Mouse (Mus musculus): ENCODE measurements around the gene Rere. TPM values are rescaled to one million over a fixed set of nuclear protein-coding genes. Genes with fewer than 3 reads are reported as not detected.
"Not testable (repeated sequence)": the region's sequence is repeated elsewhere in the genome, so short reads cannot be mapped to it uniquely, and the experiment has no call there.

Rere gene
- polyA plus RNA-seq, 1 experiment from 2014 or later: 34.5 TPM

GRCm38 (mm10) chr4:150591602-150592001 is 310.2 kb downstream of the Rere start:
- WGBS: 74% methylated on average over 4 of the region's 4 CpGs
- Histone ChIP-seq H3K4me2 (ENCODE audit: low read length) (no peak overlapping the region), H3K27me3 (replicated peaks; ENCODE audit: control insufficient read depth, insufficient read depth, low read length) (no peaks in the 10 kb centered on the region), H3K36me3 (ENCODE audit: control insufficient read depth, insufficient read depth) (no peaks in the 10 kb centered on the region), H3K4me3 (replicated peaks; ENCODE audit: low read length) (no peak overlapping the region), H3K9ac (replicated peaks; ENCODE audit: low read depth, low read length) (no peak overlapping the region), H3K27ac (ENCODE audit: low read length) (no peak overlapping the region), H3K4me1 (replicated peaks; ENCODE audit: control insufficient read depth, insufficient read depth, low read length) (0 out of 2 replicates have a peak, but pooled peaks cover 7% of the 10 kb centered on the region), H3K9me3 (ENCODE audit: control insufficient read depth, low read length) (no peaks in the 10 kb centered on the region)
- no peak for ATAC-seq

DNA sequence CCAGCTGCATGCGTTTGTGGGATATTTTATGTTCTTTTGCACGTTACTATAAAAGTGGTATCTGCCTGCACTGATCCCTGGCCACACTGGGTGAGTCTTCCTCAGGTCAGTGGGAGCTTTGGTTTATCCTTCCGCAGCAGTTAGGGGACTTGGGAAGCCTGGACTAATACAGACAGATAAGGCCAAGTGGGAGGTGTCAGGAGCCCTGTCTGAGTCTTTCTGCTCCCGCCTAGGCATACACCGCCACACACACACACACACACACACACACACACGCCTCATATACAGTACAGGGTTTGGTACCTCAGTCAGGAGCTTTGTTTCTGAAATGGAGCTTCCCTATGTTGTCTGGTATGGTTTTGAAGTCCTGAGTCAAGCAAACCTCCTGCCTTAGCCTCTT is 310.6 kb downstream of the Rere start:
- H3K27me3 ChIP-seq (replicated peaks; ENCODE audit: control insufficient read depth, insufficient read depth, low read length): no peaks in the 10 kb centered on the region
- no peak overlapping the region for H3K4me2 ChIP-seq (ENCODE audit: low read length)
- no peak for ATAC-seq
- H3K27ac ChIP-seq (ENCODE audit: low read length): no peak overlapping the region
- no peak overlapping the region for H3K9ac ChIP-seq (replicated peaks; ENCODE audit: low read depth, low read length)
- H3K4me1 ChIP-seq (replicated peaks; ENCODE audit: control insufficient read depth, insufficient read depth, low read length): 0 out of 2 replicates have a peak, but pooled peaks cover 4% of the 10 kb centered on the region
- H3K9me3 ChIP-seq (ENCODE audit: control insufficient read depth, low read length): no peaks in the 10 kb centered on the region
- H3K4me3 ChIP-seq (replicated peaks; ENCODE audit: low read length): no peak overlapping the region
- 87% methylated on average over 6 of the region's 6 CpGs for WGBS
- no peaks in the 10 kb centered on the region for H3K36me3 ChIP-seq (ENCODE audit: control insufficient read depth, insufficient read depth)

- H3K4me1 ChIP-seq (replicated peaks; ENCODE audit: control insufficient read depth, insufficient read depth, low read length): peaks cover 5% of the 10 kb centered on the region
- H3K27ac ChIP-seq (ENCODE audit: low read length): no peak overlapping the region
- H3K4me2 ChIP-seq (ENCODE audit: low read length): no peak overlapping the region
- H3K9me3 ChIP-seq (ENCODE audit: control insufficient read depth, low read length): no peaks in the 10 kb centered on the region
- no peak overlapping the region for H3K4me3 ChIP-seq (replicated peaks; ENCODE audit: low read length)
- H3K9ac ChIP-seq (replicated peaks; ENCODE audit: low read depth, low read length): no peak overlapping the region
- WGBS: 79% methylated on average over 4 of the region's 4 CpGs
- ATAC-seq: no peak
- H3K36me3 ChIP-seq (ENCODE audit: control insufficient read depth, insufficient read depth): no peaks in the 10 kb centered on the region
- no peaks in the 10 kb centered on the region for H3K27me3 ChIP-seq (replicated peaks; ENCODE audit: control insufficient read depth, insufficient read depth, low read length)
Measured at GRCm38 (mm10) chr4:150593473-150594217, 312.2 kb downstream of the Rere start.

GRCm38 (mm10) chr4:150594298-150594829 is 312.9 kb downstream of the Rere start:
- Histone ChIP-seq H3K27ac (ENCODE audit: low read length) (no peak overlapping the region), H3K27me3 (replicated peaks; ENCODE audit: control insufficient read depth, insufficient read depth, low read length) (no peaks in the 10 kb centered on the region), H3K9ac (replicated peaks; ENCODE audit: low read depth, low read length) (no peak overlapping the region), H3K36me3 (ENCODE audit: control insufficient read depth, insufficient read depth) (no peaks in the 10 kb centered on the region), H3K4me3 (replicated peaks; ENCODE audit: low read length) (no peak overlapping the region), H3K4me2 (ENCODE audit: low read length) (no peak overlapping the region), H3K9me3 (ENCODE audit: control insufficient read depth, low read length) (no peaks in the 10 kb centered on the region), H3K4me1 (replicated peaks; ENCODE audit: control insufficient read depth, insufficient read depth, low read length) (peaks cover 10% of the 10 kb centered on the region)
- 96% methylated on average over 4 of the region's 4 CpGs for WGBS
- ATAC-seq: no peak

DNA sequence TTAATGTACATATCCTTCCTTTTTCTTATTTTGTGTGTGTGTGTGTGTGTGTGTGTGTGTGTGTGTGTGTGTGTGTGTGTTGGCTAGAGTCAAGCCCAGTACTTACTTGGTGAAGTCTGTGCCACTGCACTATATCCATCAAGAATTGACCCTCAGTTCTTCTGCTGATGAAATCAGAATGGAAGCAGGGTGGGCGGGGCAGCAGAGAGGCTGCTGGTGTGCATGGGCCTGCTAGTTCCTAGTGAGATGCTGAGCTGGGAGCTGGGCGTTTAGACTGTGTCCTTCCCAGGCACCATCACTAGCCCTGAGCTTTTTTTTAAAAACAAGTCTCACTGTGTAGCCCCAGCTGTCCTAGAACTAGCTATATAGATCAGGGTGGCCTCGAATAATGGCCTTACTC is 313.6 kb downstream of the Rere start:
- no peak for ATAC-seq
- Histone ChIP-seq H3K9me3 (ENCODE audit: control insufficient read depth, low read length) (no peaks in the 10 kb centered on the region), H3K4me3 (replicated peaks; ENCODE audit: low read length) (no peak overlapping the region), H3K27me3 (replicated peaks; ENCODE audit: control insufficient read depth, insufficient read depth, low read length) (no peaks in the 10 kb centered on the region), H3K27ac (ENCODE audit: low read length) (no peak overlapping the region), H3K4me1 (replicated peaks; ENCODE audit: control insufficient read depth, insufficient read depth, low read length) (peaks cover 12% of the 10 kb centered on the region), H3K36me3 (ENCODE audit: control insufficient read depth, insufficient read depth) (no peaks in the 10 kb centered on the region), H3K9ac (replicated peaks; ENCODE audit: low read depth, low read length) (no peak overlapping the region), H3K4me2 (ENCODE audit: low read length) (no peak overlapping the region)
- WGBS: 81% methylated on average over 3 of the region's 3 CpGs

GRCm38 (mm10) chr4:150595991-150596390 is 314.5 kb downstream of the Rere start:
- Histone ChIP-seq H3K9ac (replicated peaks; ENCODE audit: low read depth, low read length) (no peak overlapping the region), H3K27ac (ENCODE audit: low read length) (no peak overlapping the region), H3K36me3 (ENCODE audit: control insufficient read depth, insufficient read depth) (no peaks in the 10 kb centered on the region), H3K4me2 (ENCODE audit: low read length) (no peak overlapping the region), H3K9me3 (ENCODE audit: control insufficient read depth, low read length) (no peaks in the 10 kb centered on the region), H3K4me3 (replicated peaks; ENCODE audit: low read length) (no peak overlapping the region), H3K4me1 (replicated peaks; ENCODE audit: control insufficient read depth, insufficient read depth, low read length) (peaks cover 12% of the 10 kb centered on the region), H3K27me3 (replicated peaks; ENCODE audit: control insufficient read depth, insufficient read depth, low read length) (no peaks in the 10 kb centered on the region)
- no peak for ATAC-seq
- WGBS: 91% methylated on average over 5 of the region's 5 CpGs

GRCm38 (mm10) chr4:150598686-150599085 is 317.2 kb downstream of the Rere start:
- H3K9me3 ChIP-seq (ENCODE audit: control insufficient read depth, low read length): no peaks in the 10 kb centered on the region
- no peaks in the 10 kb centered on the region for H3K36me3 ChIP-seq (ENCODE audit: control insufficient read depth, insufficient read depth)
- no peak overlapping the region for H3K4me3 ChIP-seq (replicated peaks; ENCODE audit: low read length)
- 53% methylated on average over 1 of the region's 1 CpGs for WGBS
- H3K27me3 ChIP-seq (replicated peaks; ENCODE audit: control insufficient read depth, insufficient read depth, low read length): no peaks in the 10 kb centered on the region
- peak; percentile 57; the same call in 1 of the 2 replicates for ATAC-seq
- no peak overlapping the region for H3K9ac ChIP-seq (replicated peaks; ENCODE audit: low read depth, low read length)
- H3K27ac ChIP-seq (ENCODE audit: low read length): no peak overlapping the region
- no peak overlapping the region for H3K4me2 ChIP-seq (ENCODE audit: low read length)
- peaks cover 12% of the 10 kb centered on the region for H3K4me1 ChIP-seq (replicated peaks; ENCODE audit: control insufficient read depth, insufficient read depth, low read length)

GRCm38 (mm10) chr4:150599119-150599992 is 317.9 kb downstream of the Rere start:
- ATAC-seq: no peak
- no peaks in the 10 kb centered on the region for H3K36me3 ChIP-seq (ENCODE audit: control insufficient read depth, insufficient read depth)
- H3K9me3 ChIP-seq (ENCODE audit: control insufficient read depth, low read length): no peaks in the 10 kb centered on the region
- H3K4me3 ChIP-seq (replicated peaks; ENCODE audit: low read length): no peak overlapping the region
- peaks cover 12% of the 10 kb centered on the region for H3K4me1 ChIP-seq (replicated peaks; ENCODE audit: control insufficient read depth, insufficient read depth, low read length)
- H3K27me3 ChIP-seq (replicated peaks; ENCODE audit: control insufficient read depth, insufficient read depth, low read length): no peaks in the 10 kb centered on the region
- WGBS: 63% methylated on average over 3 of the region's 3 CpGs
- no peak overlapping the region for H3K4me2 ChIP-seq (ENCODE audit: low read length)
- H3K9ac ChIP-seq (replicated peaks; ENCODE audit: low read depth, low read length): no peak overlapping the region
- no peak overlapping the region for H3K27ac ChIP-seq (ENCODE audit: low read length)

DNA sequence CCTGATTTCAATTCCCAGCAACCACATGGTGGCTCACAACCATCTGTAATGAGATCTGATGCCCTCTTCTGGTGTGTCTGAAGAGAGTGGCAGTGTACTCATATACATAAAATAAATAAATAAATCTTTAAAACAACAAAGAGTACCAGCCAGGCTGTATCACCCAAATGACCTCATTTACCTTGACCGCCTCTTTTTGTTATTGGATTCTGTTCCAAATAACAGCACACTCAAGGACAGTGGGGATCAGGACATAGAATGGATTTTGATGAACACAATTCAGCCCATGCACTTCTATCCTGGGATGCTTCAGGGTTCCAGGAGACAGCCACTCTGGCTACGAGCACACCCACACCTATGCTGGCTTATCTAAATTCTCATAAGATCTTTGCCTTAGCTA is 319.1 kb downstream of the Rere start:
- peaks cover 12% of the 10 kb centered on the region for H3K4me1 ChIP-seq (replicated peaks; ENCODE audit: control insufficient read depth, insufficient read depth, low read length)
- 94% methylated on average over 2 of the region's 2 CpGs for WGBS
- ATAC-seq: not testable (repeated sequence)

More for the DNA sequence above, 319.1 kb downstream of the Rere start:
- H3K27me3 ChIP-seq (replicated peaks; ENCODE audit: control insufficient read depth, insufficient read depth, low read length); H3K4me2 ChIP-seq (ENCODE audit: low read length); H3K27ac ChIP-seq (ENCODE audit: low read length); H3K9me3 ChIP-seq (ENCODE audit: control insufficient read depth, low read length); H3K36me3 ChIP-seq (ENCODE audit: control insufficient read depth, insufficient read depth); H3K4me3 ChIP-seq (replicated peaks; ENCODE audit: low read length); H3K9ac ChIP-seq (replicated peaks; ENCODE audit: low read depth, low read length): not testable (repeated sequence)

Data from forebrain, embryonic 16.5 days (tissue).